Mouse (Mus musculus) kidney, adult 2 months (tissue): ENCODE data around the gene Xylt1. TPM values are rescaled to one million over a fixed set of nuclear protein-coding genes. Genes with fewer than 3 reads are reported as not detected.

Experiments used
- DNase-seq: peaks from one replicate; pipeline ENCODE4 v3.0.0; 2021
- H3K27ac ChIP-seq: fragments of 200-500 bp; 2 replicates; pipeline ENCODE4 v1.5.1; 2012; ENCODE audit warnings: low read depth, low read length, control low read depth, inconsistent platforms; ENCODE audit not compliant: insufficient read depth
- H3K27me3 ChIP-seq: fragments of 200-500 bp; replicated peaks from 2 replicates; pipeline ENCODE4 v1.6.1; 2012; ENCODE audit warnings: mild to moderate bottlenecking, moderate library complexity, low read length, inconsistent platforms; ENCODE audit not compliant: control insufficient read depth, insufficient read depth
- H3K36me3 ChIP-seq: fragments of 200-500 bp; 2 replicates; pipeline ENCODE4 v1.6.1; 2012; ENCODE audit warnings: mild to moderate bottlenecking, moderate library complexity, low read length, inconsistent platforms; ENCODE audit not compliant: control insufficient read depth, insufficient read depth
- H3K4me1 ChIP-seq: fragments of 200-500 bp; 2 replicates; pipeline ENCODE4 v1.6.1; 2011; ENCODE audit warnings: low read length; ENCODE audit not compliant: control insufficient read depth, insufficient read depth
- H3K4me3 ChIP-seq: fragments of 200-500 bp; 2 replicates; pipeline ENCODE4 v1.5.1; 2011; ENCODE audit warnings: mild to moderate bottlenecking, low read depth, low read length, control low read depth; ENCODE audit not compliant: insufficient read depth
- CTCF ChIP-seq: fragments of 200-500 bp; conservative IDR thresholded peaks from 2 replicates; pipeline ENCODE4 v1.5.1; 2011; ENCODE audit warnings: low read depth, mild to moderate bottlenecking, control low read depth, low read length, moderate library complexity, mixed read lengths; ENCODE audit not compliant: insufficient read depth, insufficient read length
- POLR2A ChIP-seq: fragments of 200-500 bp; IDR thresholded peaks from one replicate; pipeline ENCODE4 v1.6.1; 2011; ENCODE audit warnings: low read depth, low read length, control low read depth
- WGBS: fragments of 180-500 bp; shearing (Covaris S2); methylation state at CpG from one replicate; pipeline ENCODE4 v1.1.7; 2018; 5-methylcytosine and 5-hydroxymethylcytosine counted together
- polyA plus RNA-seq: library from polyadenylated mRNA; depleted of rRNA; stranded (reverse); fragments of >200 nt; gene quantifications from 2 replicates; pipeline ENCODE4 v1.2.3, GENCODE M21; 2012

The Xylt1 gene
- polyA plus RNA-seq, 1 experiment = 6.1 TPM

DNA sequence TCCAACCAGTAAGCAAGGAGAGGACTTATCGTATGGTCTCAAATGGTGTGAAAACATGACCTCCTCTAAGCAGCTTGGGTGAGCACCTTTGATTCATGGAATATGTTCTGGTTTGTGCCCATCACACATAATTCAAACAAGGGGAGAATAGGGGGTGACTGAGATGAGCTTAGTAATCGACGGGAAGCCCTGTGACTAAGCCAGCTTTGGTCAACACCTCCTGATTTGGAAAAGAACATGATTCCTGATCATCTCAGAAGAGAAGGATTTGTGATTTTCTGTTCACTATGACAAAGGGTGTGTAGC, 306.2 kb downstream of the Xylt1 start:
- no peaks in the 10 kb centered on the region for H3K4me1 ChIP-seq
- DNase-seq = no peak
- H3K27me3 ChIP-seq = no peaks in the 10 kb centered on the region
- TF ChIP-seq POLR2A = no peak
- TF ChIP-seq CTCF = no peak
- 87% methylated on average over 3 of the region's 3 CpGs for WGBS
- no peak overlapping the region for H3K4me3 ChIP-seq
- no peaks in the 10 kb centered on the region for H3K36me3 ChIP-seq
- H3K27ac ChIP-seq = no peak overlapping the region

DNA sequence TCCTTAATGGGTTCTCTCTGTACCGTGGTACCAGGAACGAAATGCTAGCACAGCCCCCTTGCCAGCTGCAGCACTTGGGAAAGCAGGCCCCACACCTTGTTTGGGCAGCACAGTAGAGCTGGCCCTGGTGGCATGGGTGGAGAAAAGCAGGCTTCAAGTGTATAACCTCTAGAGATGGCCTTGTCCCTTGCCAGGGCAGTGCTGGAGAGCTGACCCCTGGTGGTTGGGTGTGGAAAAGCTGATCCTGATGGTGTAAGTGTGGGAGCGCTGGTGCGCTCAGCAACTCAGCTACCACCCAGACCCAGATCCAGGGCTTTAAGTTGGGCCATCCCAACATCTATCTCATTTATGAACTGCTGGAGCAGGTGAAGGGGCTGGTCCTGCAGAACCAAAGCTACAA, 314.8 kb downstream of the Xylt1 start:
- H3K4me3 ChIP-seq = no peak overlapping the region
- peak; percentile 2 for DNase-seq
- no peaks in the 10 kb centered on the region for H3K4me1 ChIP-seq
- WGBS = 81% methylated on average over 4 of the region's 4 CpGs
- TF ChIP-seq CTCF (peak; percentile 52), POLR2A (no peak)
- H3K36me3 ChIP-seq = no peaks in the 10 kb centered on the region
- H3K27me3 ChIP-seq = no peaks in the 10 kb centered on the region
- H3K27ac ChIP-seq = no peak overlapping the region

GRCm38 (mm10) chr7:117697681-117698080, 316.9 kb downstream of the Xylt1 start:
- Histone ChIP-seq H3K4me3 (no peak overlapping the region), H3K36me3 (no peaks in the 10 kb centered on the region), H3K27ac (no peak overlapping the region), H3K27me3 (no peaks in the 10 kb centered on the region), H3K4me1 (no peaks in the 10 kb centered on the region)
- TF ChIP-seq CTCF = no peak
- TF ChIP-seq POLR2A = no peak
- DNase-seq = no peak
- WGBS = 97% methylated on average over 4 of the region's 4 CpGs

DNA sequence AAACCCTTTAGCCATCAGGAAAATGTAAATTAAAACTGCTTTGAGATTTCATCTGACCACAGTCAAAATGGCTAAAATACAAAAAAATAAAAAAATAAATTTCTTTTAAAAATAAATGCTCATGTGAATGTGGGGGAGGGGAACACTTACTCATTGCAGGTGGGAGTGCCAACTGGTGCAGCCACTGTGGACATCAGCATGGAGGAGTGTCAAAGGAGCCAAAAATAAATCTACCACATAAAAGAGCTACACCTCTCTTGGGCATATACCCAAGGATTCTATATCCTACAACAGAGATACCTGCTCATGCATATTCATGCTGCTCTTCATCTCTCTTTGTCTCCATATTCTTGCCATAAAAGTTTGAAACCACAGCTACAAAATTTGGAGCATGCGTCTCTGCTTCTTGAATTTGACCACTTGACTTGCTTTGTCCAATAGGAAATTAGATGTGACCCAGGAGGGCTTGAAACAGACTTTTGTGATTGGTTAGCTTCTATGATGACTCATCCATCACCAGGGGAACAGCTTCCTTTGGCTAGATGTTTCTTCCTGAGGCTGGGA, 317.9 kb downstream of the Xylt1 start:
- no peak for TF ChIP-seq POLR2A
- no peak for TF ChIP-seq CTCF
- Histone ChIP-seq H3K4me3 (no peak overlapping the region), H3K36me3 (no peaks in the 10 kb centered on the region), H3K4me1 (no peaks in the 10 kb centered on the region), H3K27me3 (no peaks in the 10 kb centered on the region), H3K27ac (no peak overlapping the region)
- no peak for DNase-seq
- WGBS = 98% methylated on average over 1 of the region's 1 CpGs

DNA sequence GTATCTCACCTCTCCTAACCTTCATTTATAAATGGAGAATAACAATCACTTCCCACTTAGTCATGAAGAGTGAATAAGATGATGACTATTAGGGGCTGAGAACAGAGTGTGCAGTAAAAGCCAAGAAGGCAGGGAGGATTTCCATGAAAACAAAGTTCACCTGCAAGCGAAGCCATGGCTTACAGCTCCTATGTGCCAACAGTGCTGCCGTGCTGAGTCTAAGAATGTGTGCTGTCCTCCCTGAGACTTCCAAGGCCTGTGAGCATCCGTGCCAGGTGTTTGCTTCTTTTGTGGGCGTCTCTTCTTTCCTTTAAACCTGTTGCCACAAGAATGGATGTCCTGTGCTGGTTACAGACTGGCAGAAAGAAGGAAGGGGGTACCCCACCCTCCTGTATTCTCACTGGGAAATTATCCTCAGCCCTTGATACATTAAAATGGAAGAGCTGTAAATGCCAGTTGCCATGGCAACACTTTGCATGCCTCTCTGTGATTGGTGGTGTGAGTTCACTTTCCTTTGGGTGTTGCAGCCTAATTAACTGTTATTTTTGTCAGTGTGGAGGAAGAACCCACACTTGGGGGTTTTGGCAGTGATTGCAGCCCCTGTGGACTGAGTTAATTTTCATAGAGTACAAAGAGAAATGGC, 318.7 kb downstream of the Xylt1 start:
- H3K27ac ChIP-seq = no peak overlapping the region
- no peaks in the 10 kb centered on the region for H3K36me3 ChIP-seq
- no peak for TF ChIP-seq CTCF
- TF ChIP-seq POLR2A = no peak
- no peak overlapping the region for H3K4me3 ChIP-seq
- 67% methylated on average over 4 of the region's 4 CpGs for WGBS
- no peaks in the 10 kb centered on the region for H3K27me3 ChIP-seq
- no peak for DNase-seq
- no peaks in the 10 kb centered on the region for H3K4me1 ChIP-seq

- TF ChIP-seq POLR2A (no peak), CTCF (no peak)
- WGBS = 42% methylated on average over 6 of the region's 6 CpGs
- Histone ChIP-seq H3K4me1 (no peaks in the 10 kb centered on the region), H3K4me3 (no peak overlapping the region), H3K27me3 (no peaks in the 10 kb centered on the region), H3K36me3 (no peaks in the 10 kb centered on the region), H3K27ac (no peak overlapping the region)
- no peak for DNase-seq
Measured at GRCm38 (mm10) chr7:117700066-117700465, 319.3 kb downstream of the Xylt1 start.

GRCm38 (mm10) chr7:117709901-117710607, 329.3 kb downstream of the Xylt1 start:
- TF ChIP-seq POLR2A (no peak), CTCF (no peak)
- Histone ChIP-seq H3K4me1 (no peaks in the 10 kb centered on the region), H3K27ac (no peak overlapping the region), H3K27me3 (no peaks in the 10 kb centered on the region), H3K36me3 (no peaks in the 10 kb centered on the region), H3K4me3 (no peak overlapping the region)
- DNase-seq = no peak
- 59% methylated on average over 10 of the region's 10 CpGs for WGBS
